Mouse (Mus musculus) forebrain, embryonic 14.5 days (tissue): ENCODE data around the gene Ccpg1. TPM values are rescaled to one million over a fixed set of nuclear protein-coding genes. Genes with fewer than 3 reads are reported as not detected.
A peak's percentile ranks its signal among the peaks of the same experiment; 100 is the strongest.

Source experiments
- ATAC-seq: fragments of 200-750 bp; cut with Nextera tagmentation; 2 replicates; pipeline ENCODE4 v1.8.0; 2017; ENCODE audit warnings: mild to moderate bottlenecking, moderate library complexity
- DNase-seq: peaks from one replicate; pipeline ENCODE4 v3.0.0-alpha.2; 2015; ENCODE audit warnings: low spot score
- H3K27ac ChIP-seq: fragments of 300-500 bp; sonication (generic); 2 replicates; pipeline ENCODE4 v1.5.1; 2014; ENCODE audit warnings: low read depth, mild to moderate bottlenecking, control low read depth, low read length, moderate library complexity
- H3K27me3 ChIP-seq: fragments of 300-500 bp; sonication (generic); replicated peaks from 2 replicates; pipeline ENCODE4 v1.6.1; 2014; ENCODE audit warnings: low read length, control low read depth, mixed read lengths; ENCODE audit not compliant: control insufficient read depth, insufficient read depth
- H3K36me3 ChIP-seq: fragments of 300-500 bp; sonication (generic); 2 replicates; pipeline ENCODE4 v1.6.1; 2014; ENCODE audit warnings: low read length, control low read depth; ENCODE audit not compliant: control insufficient read depth, insufficient read depth
- H3K4me1 ChIP-seq: fragments of 300-500 bp; sonication (generic); 2 replicates; pipeline ENCODE4 v1.6.1; 2014; ENCODE audit warnings: antibody characterized with exemption, low read length, control low read depth; ENCODE audit not compliant: control insufficient read depth, insufficient read depth
- H3K4me2 ChIP-seq: fragments of 300-500 bp; sonication (generic); 2 replicates; pipeline ENCODE4 v1.6.1; 2014; ENCODE audit warnings: mild to moderate bottlenecking, control low read depth, low read length
- H3K4me3 ChIP-seq: fragments of 300-500 bp; sonication (generic); 2 replicates; pipeline ENCODE4 v1.5.1; 2014; ENCODE audit warnings: low read depth, low read length, control low read depth
- H3K9ac ChIP-seq: fragments of 300-500 bp; sonication (generic); 2 replicates; pipeline ENCODE4 v1.6.1; 2014; ENCODE audit warnings: mild to moderate bottlenecking, low read length, control low read depth, moderate library complexity
- H3K9me3 ChIP-seq: fragments of 300-500 bp; sonication (generic); replicated peaks from 2 replicates; pipeline ENCODE4 v1.6.1; 2016; ENCODE audit warnings: low read length, control low read depth, mixed read lengths; ENCODE audit not compliant: control insufficient read depth
- WGBS: fragments of 180-500 bp; shearing (Covaris S2); extraction: QIAGEN DNeasy Blood & Tissue Kit; methylation state at CpG from one replicate; pipeline ENCODE4 v1.1.7; 2014; 5-methylcytosine and 5-hydroxymethylcytosine counted together
- polyA plus RNA-seq: library from polyadenylated mRNA; unstranded; fragments of >200 nt; fragmentation: Nextera tagmentation; extraction: Ambion mirVana; gene quantifications from 2 replicates; pipeline ENCODE4 v1.2.1, GENCODE M21; 2014

Ccpg1 gene
- polyA plus RNA-seq, 1 experiment from 2014 or later, result 29.5 TPM

GRCm38 (mm10) chr9:73020566-73021097 is 35.4 kb downstream of the Ccpg1 start:
- ATAC-seq (no peak), DNase-seq (no peak)

GRCm38 (mm10) chr9:73025818-73026636 is 40.8 kb downstream of the Ccpg1 start:
- H3K36me3 ChIP-seq, result peaks cover 24% of the 10 kb centered on the region; the same call in 1 of the 2 replicates
- H3K27me3 ChIP-seq, result no peaks in the 10 kb centered on the region
- peak overlapping the region; percentile 16; the same call in 1 of the 2 replicates for H3K4me2 ChIP-seq
- 22% methylated on average over 17 of the region's 17 CpGs for WGBS
- no peaks in the 10 kb centered on the region for H3K9me3 ChIP-seq
- H3K9ac ChIP-seq, result no peak overlapping the region
- no peaks in the 10 kb centered on the region for H3K4me1 ChIP-seq
- H3K27ac ChIP-seq, result peak overlapping the region; percentile 65
- DNase-seq, result peak; percentile 66
- no peak overlapping the region for H3K4me3 ChIP-seq
- ATAC-seq, result peak; percentile 92

More at GRCm38 (mm10) chr9:73020566-73021097, 35.4 kb downstream of the Ccpg1 start:
- Histone ChIP-seq H3K36me3 (peaks cover 59% of the 10 kb centered on the region), H3K4me1 (no peaks in the 10 kb centered on the region), H3K4me2 (no peak overlapping the region), H3K9me3 (no peaks in the 10 kb centered on the region), H3K4me3 (no peak overlapping the region), H3K27me3 (no peaks in the 10 kb centered on the region), H3K9ac (no peak overlapping the region), H3K27ac (no peak overlapping the region)
- WGBS, result 93% methylated on average over 5 of the region's 5 CpGs

- Histone ChIP-seq H3K4me2 (no peak overlapping the region), H3K27me3 (no peaks in the 10 kb centered on the region), H3K36me3 (peaks cover 45% of the 10 kb centered on the region), H3K4me3 (no peak overlapping the region), H3K9me3 (no peaks in the 10 kb centered on the region), H3K27ac (no peak overlapping the region), H3K4me1 (no peaks in the 10 kb centered on the region), H3K9ac (no peak overlapping the region)
- ATAC-seq, result no peak
- no peak for DNase-seq
- 92% methylated on average over 1 of the region's 1 CpGs for WGBS
Measured at GRCm38 (mm10) chr9:73030443-73030842, 45.2 kb downstream of the Ccpg1 start.

GRCm38 (mm10) chr9:73031421-73031820 is 46.2 kb downstream of the Ccpg1 start:
- H3K27ac ChIP-seq, result no peak overlapping the region
- no peak for DNase-seq
- peaks cover 45% of the 10 kb centered on the region for H3K36me3 ChIP-seq

GRCm38 (mm10) chr9:73033406-73033805 is 48.2 kb downstream of the Ccpg1 start:
- H3K4me2 ChIP-seq, result no peak overlapping the region
- no peaks in the 10 kb centered on the region for H3K4me1 ChIP-seq
- 94% methylated on average over 1 of the region's 1 CpGs for WGBS
- peaks cover 44% of the 10 kb centered on the region for H3K36me3 ChIP-seq
- H3K9me3 ChIP-seq, result no peaks in the 10 kb centered on the region
- no peak overlapping the region for H3K27ac ChIP-seq
- no peak overlapping the region for H3K4me3 ChIP-seq
- ATAC-seq (no peak), DNase-seq (no peak)
- H3K9ac ChIP-seq, result no peak overlapping the region
- H3K27me3 ChIP-seq, result no peaks in the 10 kb centered on the region

More at GRCm38 (mm10) chr9:73031421-73031820, 46.2 kb downstream of the Ccpg1 start:
- Histone ChIP-seq H3K4me2 (no peak overlapping the region), H3K9me3 (no peaks in the 10 kb centered on the region), H3K9ac (no peak overlapping the region), H3K4me1 (no peaks in the 10 kb centered on the region), H3K4me3 (no peak overlapping the region), H3K27me3 (no peaks in the 10 kb centered on the region)
- ATAC-seq, result no peak
- 84% methylated on average over 4 of the region's 4 CpGs for WGBS

GRCm38 (mm10) chr9:73039222-73039945 is 54.2 kb downstream of the Ccpg1 start:
- Histone ChIP-seq H3K9ac (peak overlapping the region; percentile 84), H3K36me3 (peaks cover 2% of the 10 kb centered on the region; the same call in 1 of the 2 replicates), H3K4me2 (peak overlapping the region; percentile 83), H3K4me3 (peak overlapping the region; percentile 52), H3K4me1 (peaks cover 12% of the 10 kb centered on the region), H3K9me3 (no peaks in the 10 kb centered on the region), H3K27me3 (no peaks in the 10 kb centered on the region), H3K27ac (peak overlapping the region; percentile 82)
- ATAC-seq, result peak; percentile 90
- DNase-seq, result peak; percentile 93
- WGBS, result under 1% methylated on average over 49 of the region's 49 CpGs

- Histone ChIP-seq H3K36me3 (no peaks in the 10 kb centered on the region), H3K9me3 (no peaks in the 10 kb centered on the region), H3K27me3 (no peaks in the 10 kb centered on the region), H3K4me3 (peak within 1 kb of the TSS; percentile 52), H3K4me2 (peak within 1 kb of the TSS; percentile 83), H3K9ac (peak within 1 kb of the TSS; percentile 84), H3K4me1 (peaks cover 18% of the 10 kb centered on the region), H3K27ac (peak within 1 kb of the TSS; percentile 82)
- DNase-seq, result no peak
- WGBS, result 32% methylated on average over 6 of the region's 6 CpGs
- ATAC-seq, result no peak
Measured at GRCm38 (mm10) chr9:73040080-73040479, 54.9 kb downstream of the Ccpg1 start, which contains the start of gene Pigb. Pigb (minus strand) TSS chr9:73040378.

- peak; percentile 47 for ATAC-seq
Measured at GRCm38 (mm10) chr9:73044146-73045079, 59.2 kb downstream of the Ccpg1 start, which contains the start of gene Rab27a. Rab27a (plus strand) TSS chr9:73044854.

More at GRCm38 (mm10) chr9:73044146-73045079, 59.2 kb downstream of the Ccpg1 start, which contains the start of gene Rab27a:
- Histone ChIP-seq H3K9me3 (no peaks in the 10 kb centered on the region), H3K4me2 (peak within 1 kb of the TSS; percentile 87), H3K27me3 (no peaks in the 10 kb centered on the region), H3K4me3 (peak within 1 kb of the TSS; percentile 38), H3K36me3 (no peaks in the 10 kb centered on the region), H3K9ac (peak within 1 kb of the TSS; percentile 69), H3K27ac (no peak within 1 kb of the TSS), H3K4me1 (peaks cover 15% of the 10 kb centered on the region)
- 2% methylated on average over 41 of the region's 41 CpGs for WGBS
- DNase-seq, result peak; percentile 81
